Mouse (Mus musculus): Measurements from ENCODE around the gene Slc7a6. TPM values are rescaled to one million over a fixed set of nuclear protein-coding genes. Genes with fewer than 3 reads are reported as not detected.

Slc7a6 gene
- polyA plus RNA-seq, 1 experiment = 21.3 TPM

GRCm38 (mm10) chr8:106129232-106129930 is 39.3 kb upstream of the Slc7a6 start:
- H3K79me3 ChIP-seq (ENCODE audit: low read depth) = no peaks in the 10 kb centered on the region
- H3K79me2 ChIP-seq (ENCODE audit: control insufficient read depth, insufficient read depth) = no peaks in the 10 kb centered on the region
- H3ac ChIP-seq (ENCODE audit: control insufficient read depth, insufficient read length, low read depth) = no peak overlapping the region
- peaks cover 33% of the 10 kb centered on the region for H3K36me3 ChIP-seq (ENCODE audit: control insufficient read depth, insufficient read depth)
- TF ChIP-seq CEBPB (IDR thresholded peaks at IDR 0.05; ENCODE audit: low read depth) (no peak), CTCF (IDR thresholded peaks at IDR 0.05; ENCODE audit: control insufficient read depth, insufficient read depth, insufficient read length) (no peak), FOSL1 (IDR thresholded peaks at IDR 0.05; ENCODE audit: insufficient read depth, low read length, poor library complexity, severe bottlenecking) (no peak), MAX (IDR thresholded peaks at IDR 0.05) (no peak), MYOD1 (IDR thresholded peaks at IDR 0.05; ENCODE audit: control insufficient read depth, insufficient read length, low read depth) (no peak), MYOG (IDR thresholded peaks at IDR 0.05; ENCODE audit: control insufficient read depth, extremely low read depth, insufficient read length) (no peak), USF1 (IDR thresholded peaks at IDR 0.05; ENCODE audit: low read depth) (no peak)
- no peak overlapping the region for H3K4me3 ChIP-seq (ENCODE audit: insufficient read depth, poor library complexity, severe bottlenecking)
- H3K27me3 ChIP-seq (ENCODE audit: control insufficient read depth, insufficient read depth, insufficient read length) = no peaks in the 10 kb centered on the region

DNA sequence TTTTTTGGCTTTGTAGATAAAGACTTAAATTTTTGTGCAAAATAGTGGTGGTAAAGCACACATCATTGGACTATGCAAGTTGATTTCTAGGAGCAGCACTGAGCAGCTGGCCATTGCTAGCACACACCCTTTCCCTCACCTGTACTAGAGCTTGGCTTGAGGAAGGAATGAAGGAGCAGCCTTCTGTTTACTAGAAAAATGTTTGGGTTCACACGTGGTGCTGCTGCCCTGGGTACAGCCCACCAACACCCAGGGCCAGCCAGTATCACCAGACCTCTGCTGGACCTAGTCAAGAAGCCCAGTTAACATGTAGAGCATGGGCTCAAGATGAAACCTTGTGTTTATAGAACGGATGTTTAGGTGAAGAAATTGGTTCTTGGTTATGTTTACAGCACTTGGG is 38.7 kb upstream of the Slc7a6 start:
- Histone ChIP-seq H3K79me2 (ENCODE audit: control insufficient read depth, insufficient read depth) (no peaks in the 10 kb centered on the region), H3K79me3 (ENCODE audit: low read depth) (no peaks in the 10 kb centered on the region), H3ac (ENCODE audit: control insufficient read depth, insufficient read length, low read depth) (no peak overlapping the region), H3K4me3 (ENCODE audit: insufficient read depth, poor library complexity, severe bottlenecking) (no peak overlapping the region), H3K27me3 (ENCODE audit: control insufficient read depth, insufficient read depth, insufficient read length) (no peaks in the 10 kb centered on the region), H3K36me3 (ENCODE audit: control insufficient read depth, insufficient read depth) (peaks cover 33% of the 10 kb centered on the region)
- TF ChIP-seq FOSL1 (IDR thresholded peaks at IDR 0.05; ENCODE audit: insufficient read depth, low read length, poor library complexity, severe bottlenecking) = no peak
- TF ChIP-seq MAX (IDR thresholded peaks at IDR 0.05) = no peak
- TF ChIP-seq USF1 (IDR thresholded peaks at IDR 0.05; ENCODE audit: low read depth) = no peak
- no peak for TF ChIP-seq MYOG (IDR thresholded peaks at IDR 0.05; ENCODE audit: control insufficient read depth, extremely low read depth, insufficient read length)
- TF ChIP-seq CTCF (IDR thresholded peaks at IDR 0.05; ENCODE audit: control insufficient read depth, insufficient read depth, insufficient read length) = no peak
- no peak for TF ChIP-seq MYOD1 (IDR thresholded peaks at IDR 0.05; ENCODE audit: control insufficient read depth, insufficient read length, low read depth)
- TF ChIP-seq CEBPB (IDR thresholded peaks at IDR 0.05; ENCODE audit: low read depth) = no peak

GRCm38 (mm10) chr8:106130505-106130904 is 38.2 kb upstream of the Slc7a6 start:
- Histone ChIP-seq H3ac (ENCODE audit: control insufficient read depth, insufficient read length, low read depth) (no peak overlapping the region), H3K79me3 (ENCODE audit: low read depth) (no peaks in the 10 kb centered on the region), H3K27me3 (ENCODE audit: control insufficient read depth, insufficient read depth, insufficient read length) (no peaks in the 10 kb centered on the region), H3K79me2 (ENCODE audit: control insufficient read depth, insufficient read depth) (no peaks in the 10 kb centered on the region), H3K4me3 (ENCODE audit: insufficient read depth, poor library complexity, severe bottlenecking) (no peak overlapping the region), H3K36me3 (ENCODE audit: control insufficient read depth, insufficient read depth) (peaks cover 33% of the 10 kb centered on the region)
- no peak for TF ChIP-seq USF1 (IDR thresholded peaks at IDR 0.05; ENCODE audit: low read depth)
- TF ChIP-seq CTCF (IDR thresholded peaks at IDR 0.05; ENCODE audit: control insufficient read depth, insufficient read depth, insufficient read length) = no peak
- TF ChIP-seq MYOD1 (IDR thresholded peaks at IDR 0.05; ENCODE audit: control insufficient read depth, insufficient read length, low read depth) = no peak
- no peak for TF ChIP-seq FOSL1 (IDR thresholded peaks at IDR 0.05; ENCODE audit: insufficient read depth, low read length, poor library complexity, severe bottlenecking)
- no peak for TF ChIP-seq CEBPB (IDR thresholded peaks at IDR 0.05; ENCODE audit: low read depth)
- no peak for TF ChIP-seq MYOG (IDR thresholded peaks at IDR 0.05; ENCODE audit: control insufficient read depth, extremely low read depth, insufficient read length)
- TF ChIP-seq MAX (IDR thresholded peaks at IDR 0.05) = no peak

DNA sequence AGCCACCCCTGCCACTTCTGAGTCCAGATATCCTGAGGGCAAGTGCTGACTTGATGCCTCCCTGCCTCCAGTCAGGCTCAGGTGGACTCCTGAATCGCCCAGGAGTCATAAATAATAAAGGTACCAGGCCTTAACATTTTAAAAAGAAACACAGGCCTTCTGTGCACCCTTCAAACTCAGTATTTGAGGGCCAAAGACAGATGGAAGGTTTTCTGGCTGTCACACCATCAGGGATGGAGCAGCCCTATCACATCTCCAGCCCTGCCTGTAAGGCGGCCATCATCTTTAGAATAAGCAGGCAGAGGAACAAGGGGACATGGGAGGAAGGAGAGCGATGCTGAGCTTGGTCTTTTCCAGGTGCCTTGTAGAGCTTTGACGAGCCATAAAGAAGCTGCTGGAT is 37.6 kb upstream of the Slc7a6 start:
- no peaks in the 10 kb centered on the region for H3K79me3 ChIP-seq (ENCODE audit: low read depth)
- no peak overlapping the region for H3K4me3 ChIP-seq (ENCODE audit: insufficient read depth, poor library complexity, severe bottlenecking)
- TF ChIP-seq USF1 (IDR thresholded peaks at IDR 0.05; ENCODE audit: low read depth) (no peak), FOSL1 (IDR thresholded peaks at IDR 0.05; ENCODE audit: insufficient read depth, low read length, poor library complexity, severe bottlenecking) (no peak), MAX (IDR thresholded peaks at IDR 0.05) (no peak), CTCF (IDR thresholded peaks at IDR 0.05; ENCODE audit: control insufficient read depth, insufficient read depth, insufficient read length) (no peak), MYOD1 (IDR thresholded peaks at IDR 0.05; ENCODE audit: control insufficient read depth, insufficient read length, low read depth) (no peak), MYOG (IDR thresholded peaks at IDR 0.05; ENCODE audit: control insufficient read depth, extremely low read depth, insufficient read length) (no peak), CEBPB (IDR thresholded peaks at IDR 0.05; ENCODE audit: low read depth) (no peak)
- H3K36me3 ChIP-seq (ENCODE audit: control insufficient read depth, insufficient read depth) = peaks cover 33% of the 10 kb centered on the region
- no peaks in the 10 kb centered on the region for H3K27me3 ChIP-seq (ENCODE audit: control insufficient read depth, insufficient read depth, insufficient read length)
- no peaks in the 10 kb centered on the region for H3K79me2 ChIP-seq (ENCODE audit: control insufficient read depth, insufficient read depth)
- no peak overlapping the region for H3ac ChIP-seq (ENCODE audit: control insufficient read depth, insufficient read length, low read depth)

- Histone ChIP-seq H3K4me3 (ENCODE audit: insufficient read depth, poor library complexity, severe bottlenecking) (no peak overlapping the region), H3K36me3 (ENCODE audit: control insufficient read depth, insufficient read depth) (peaks cover 33% of the 10 kb centered on the region), H3K79me3 (ENCODE audit: low read depth) (no peaks in the 10 kb centered on the region), H3K79me2 (ENCODE audit: control insufficient read depth, insufficient read depth) (no peaks in the 10 kb centered on the region), H3ac (ENCODE audit: control insufficient read depth, insufficient read length, low read depth) (no peak overlapping the region), H3K27me3 (ENCODE audit: control insufficient read depth, insufficient read depth, insufficient read length) (no peaks in the 10 kb centered on the region)
- TF ChIP-seq MYOD1 (IDR thresholded peaks at IDR 0.05; ENCODE audit: control insufficient read depth, insufficient read length, low read depth) = no peak
- no peak for TF ChIP-seq CTCF (IDR thresholded peaks at IDR 0.05; ENCODE audit: control insufficient read depth, insufficient read depth, insufficient read length)
- TF ChIP-seq MYOG (IDR thresholded peaks at IDR 0.05; ENCODE audit: control insufficient read depth, extremely low read depth, insufficient read length) = no peak
- no peak for TF ChIP-seq CEBPB (IDR thresholded peaks at IDR 0.05; ENCODE audit: low read depth)
- TF ChIP-seq FOSL1 (IDR thresholded peaks at IDR 0.05; ENCODE audit: insufficient read depth, low read length, poor library complexity, severe bottlenecking) = no peak
- no peak for TF ChIP-seq MAX (IDR thresholded peaks at IDR 0.05)
- TF ChIP-seq USF1 (IDR thresholded peaks at IDR 0.05; ENCODE audit: low read depth) = no peak
These were observed 37.0 kb upstream of the Slc7a6 start for GRCm38 (mm10) chr8:106131488-106132222.

Measured in C2C12 (cell line).